Mouse (Mus musculus) embryonic facial prominence, embryonic 11.5 days (tissue): ENCODE data around the gene Slc35b2. TPM values are rescaled to one million over a fixed set of nuclear protein-coding genes. Genes with fewer than 3 reads are reported as not detected.

Source experiments
- ATAC-seq: fragments of 200-750 bp; cut with Nextera tagmentation; replicated peaks from 2 replicates; pipeline ENCODE4 v1.8.0; 2017; ENCODE audit warnings: low read depth; ENCODE audit not compliant: insufficient number of reproducible peaks, low FRiP score, low TSS enrichment
- DNase-seq: peaks from one replicate; pipeline ENCODE4 v3.0.0-alpha.2; 2015; ENCODE audit warnings: low spot score
- H3K27ac ChIP-seq: fragments of 300-500 bp; sonication (generic); replicated peaks from 2 replicates; pipeline ENCODE4 v1.5.1; 2014; ENCODE audit warnings: mild to moderate bottlenecking, low read depth, low read length, control low read depth
- H3K27me3 ChIP-seq: fragments of 300-500 bp; sonication (generic); 2 replicates; pipeline ENCODE4 v1.6.1; 2014; ENCODE audit warnings: mild to moderate bottlenecking, low read length, moderate library complexity, mixed read lengths; ENCODE audit not compliant: control insufficient read depth, insufficient read depth
- H3K36me3 ChIP-seq: fragments of 300-500 bp; sonication (generic); replicated peaks from 2 replicates; pipeline ENCODE4 v1.6.1; 2014; ENCODE audit warnings: low read depth, mild to moderate bottlenecking, low read length, moderate library complexity, mixed read lengths; ENCODE audit not compliant: control insufficient read depth, insufficient read depth
- H3K4me1 ChIP-seq: fragments of 300-500 bp; sonication (generic); 2 replicates; pipeline ENCODE4 v1.6.1; 2014; ENCODE audit warnings: low read length, mixed read lengths; ENCODE audit not compliant: control insufficient read depth, insufficient read depth
- H3K4me2 ChIP-seq: fragments of 300-500 bp; sonication (generic); 2 replicates; pipeline ENCODE4 v1.6.1; 2014; ENCODE audit warnings: low read depth, mild to moderate bottlenecking, control low read depth, low read length, moderate library complexity
- H3K4me3 ChIP-seq: fragments of 300-500 bp; sonication (generic); 2 replicates; pipeline ENCODE4 v1.5.1; 2014; ENCODE audit warnings: low read depth, low read length, control low read depth
- H3K9ac ChIP-seq: fragments of 300-500 bp; sonication (generic); replicated peaks from 2 replicates; pipeline ENCODE4 v1.6.1; 2014; ENCODE audit warnings: mild to moderate bottlenecking, control low read depth, low read length
- H3K9me3 ChIP-seq: fragments of 300-500 bp; sonication (generic); replicated peaks from 2 replicates; pipeline ENCODE4 v1.6.1; 2016; ENCODE audit warnings: mild to moderate bottlenecking, low read length, inconsistent platforms, mixed read lengths; ENCODE audit not compliant: control insufficient read depth
- WGBS: fragments of 180-500 bp; shearing (Covaris S2); extraction: QIAGEN DNeasy Blood & Tissue Kit; methylation state at CpG from one replicate; pipeline ENCODE4 v1.1.7; 2014; 5-methylcytosine and 5-hydroxymethylcytosine counted together
- polyA plus RNA-seq: library from polyadenylated mRNA; unstranded; fragments of >200 nt; fragmentation: Nextera tagmentation; extraction: Ambion mirVana; gene quantifications from 2 replicates; pipeline ENCODE4 v1.2.1, GENCODE M21; 2014

Slc35b2 gene
- polyA plus RNA-seq, 1 experiment from 2014 or later = 85.6 TPM

GRCm38 (mm10) chr17:45616046-45616650 lies 52.5 kb downstream of the Slc35b2 start:
- Histone ChIP-seq H3K4me1 (peaks cover 5% of the 10 kb centered on the region; the same call in 1 of the 2 replicates), H3K9me3 (no peaks in the 10 kb centered on the region), H3K27me3 (no peaks in the 10 kb centered on the region), H3K9ac (no peak overlapping the region), H3K27ac (no peak overlapping the region), H3K4me2 (no peak overlapping the region), H3K4me3 (no peak overlapping the region), H3K36me3 (no peaks in the 10 kb centered on the region)
- ATAC-seq (no peak), DNase-seq (no peak)
- WGBS = 44% methylated on average over 4 of the region's 4 CpGs

DNA sequence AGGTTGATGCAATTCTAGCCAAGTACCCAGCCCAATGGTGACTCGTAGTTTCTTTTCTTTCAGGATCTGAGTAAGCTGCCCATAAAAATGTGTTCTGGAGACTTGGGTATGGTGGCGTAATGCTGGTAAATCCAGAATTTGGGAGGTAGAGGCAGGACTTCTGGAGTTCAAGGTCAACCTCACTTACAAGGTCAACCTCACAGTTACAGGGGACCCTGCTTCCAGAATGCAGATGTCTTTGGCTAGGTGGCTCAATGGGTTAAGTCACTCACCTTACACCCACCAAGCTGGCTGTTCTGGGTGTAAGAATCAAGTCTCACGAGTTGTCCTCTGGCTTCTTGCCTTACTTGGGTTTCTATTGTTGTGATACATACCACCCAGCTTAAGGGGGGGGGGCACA lies 53.0 kb downstream of the Slc35b2 start:
- no peak for DNase-seq
- Histone ChIP-seq H3K4me1 (peaks cover 5% of the 10 kb centered on the region; the same call in 1 of the 2 replicates), H3K4me2 (no peak overlapping the region), H3K4me3 (no peak overlapping the region), H3K9ac (no peak overlapping the region), H3K27ac (no peak overlapping the region), H3K9me3 (no peaks in the 10 kb centered on the region), H3K27me3 (no peaks in the 10 kb centered on the region), H3K36me3 (no peaks in the 10 kb centered on the region)
- 80% methylated on average over 3 of the region's 3 CpGs for whole genome bisulfite sequencing
- no peak for ATAC-seq

Other genes starting within 250 kb of the Slc35b2 start
- 88.6 and 97.6 TPM in 2 replicates for gene Cdc5l, start 130.1 kb upstream of the Slc35b2 start, polyA plus RNA-seq
- gene Spats1, start 88.5 kb upstream of the Slc35b2 start, polyA plus RNA-seq = 0.17 and 0.26 TPM in 2 replicates
- gene Aars2, start 57.0 kb upstream of the Slc35b2 start, polyA plus RNA-seq = 14.3 and 16.1 TPM in 2 replicates
- gene Tcte1, start 40.4 kb upstream of the Slc35b2 start, polyA plus RNA-seq = 1.5 and 2.3 TPM in 2 replicates
- gene Tmem151b, start 14.2 kb upstream of the Slc35b2 start, polyA plus RNA-seq = 5.4 and 6.3 TPM in 2 replicates
- 3.5 and 5.3 TPM in 2 replicates for gene Nfkbie, start 8.2 kb upstream of the Slc35b2 start, polyA plus RNA-seq
- gene Hsp90ab1, start 9.4 kb downstream of the Slc35b2 start, polyA plus RNA-seq = 1,660 and 1,740 TPM in 2 replicates
- gene Slc29a1, start 35.7 kb downstream of the Slc35b2 start, polyA plus RNA-seq = 52.5 and 58.9 TPM in 2 replicates
- 1.6 and 5.6 TPM in 2 replicates for gene Mymx, start 38.2 kb downstream of the Slc35b2 start, polyA plus RNA-seq
- 0.28 and 0.52 TPM in 2 replicates for gene Capn11, start 95.5 kb downstream of the Slc35b2 start, polyA plus RNA-seq
- gene Mrpl14, start 122.4 kb downstream of the Slc35b2 start, polyA plus RNA-seq = 127 and 141 TPM in 2 replicates
- gene Tmem63b, start 123.0 kb downstream of the Slc35b2 start, polyA plus RNA-seq = 23.5 and 24.8 TPM in 2 replicates
- gene 1600014C23Rik, start 170.0 kb downstream of the Slc35b2 start, polyA plus RNA-seq = 0.61 TPM in 1 of 2 replicates, not detected in the other